Mouse (Mus musculus): ENCODE measurements around the gene Bcl2.
A peak's percentile ranks its signal among the peaks of the same experiment; 100 is the strongest.

The Bcl2 gene

GRCm38 (mm10) chr1:106712330-106712729 is 1.7 kb downstream of the Bcl2 start:
- peak; percentile 85 to 87 for DNase-seq

DNA sequence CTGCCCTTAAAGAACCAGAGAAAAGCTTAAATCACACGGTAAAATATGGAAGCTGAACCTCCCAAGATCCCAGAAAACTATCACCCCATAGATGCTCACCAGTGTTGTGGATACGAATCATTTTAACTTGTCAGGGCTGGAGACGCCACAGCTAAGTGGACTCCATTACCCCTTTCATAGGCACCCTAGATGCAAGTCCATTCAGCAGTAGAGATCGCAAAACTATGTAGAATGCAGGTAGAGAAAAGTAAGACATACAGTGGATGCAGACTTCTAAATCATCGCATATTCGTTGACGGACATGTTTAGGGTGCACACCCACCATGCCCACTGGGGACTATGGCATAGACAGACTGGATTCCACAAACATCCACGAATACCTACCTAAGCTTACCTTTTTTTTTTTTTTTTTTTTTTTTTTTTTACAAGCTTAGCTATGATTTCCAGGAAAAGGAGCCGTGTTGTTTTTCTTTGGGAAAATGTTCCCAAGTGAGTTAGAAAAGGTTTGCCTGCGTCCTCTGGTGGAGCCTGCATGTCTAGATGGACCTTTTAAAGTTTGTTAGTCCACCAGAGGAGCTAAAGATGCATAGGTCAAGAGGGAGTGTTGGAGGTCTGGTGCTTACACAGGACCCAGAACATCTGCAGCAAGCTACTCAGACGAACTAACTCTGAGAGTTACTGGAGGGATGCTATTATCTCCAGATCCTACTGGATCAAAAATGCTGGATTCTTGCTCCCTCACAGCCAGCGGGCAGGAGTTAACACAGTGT is 2.5 kb downstream of the Bcl2 start:
- DNase-seq, result no peak

GRCm38 (mm10) chr1:106710202-106710601 is 3.9 kb downstream of the Bcl2 start:
- no peak for DNase-seq

DNA sequence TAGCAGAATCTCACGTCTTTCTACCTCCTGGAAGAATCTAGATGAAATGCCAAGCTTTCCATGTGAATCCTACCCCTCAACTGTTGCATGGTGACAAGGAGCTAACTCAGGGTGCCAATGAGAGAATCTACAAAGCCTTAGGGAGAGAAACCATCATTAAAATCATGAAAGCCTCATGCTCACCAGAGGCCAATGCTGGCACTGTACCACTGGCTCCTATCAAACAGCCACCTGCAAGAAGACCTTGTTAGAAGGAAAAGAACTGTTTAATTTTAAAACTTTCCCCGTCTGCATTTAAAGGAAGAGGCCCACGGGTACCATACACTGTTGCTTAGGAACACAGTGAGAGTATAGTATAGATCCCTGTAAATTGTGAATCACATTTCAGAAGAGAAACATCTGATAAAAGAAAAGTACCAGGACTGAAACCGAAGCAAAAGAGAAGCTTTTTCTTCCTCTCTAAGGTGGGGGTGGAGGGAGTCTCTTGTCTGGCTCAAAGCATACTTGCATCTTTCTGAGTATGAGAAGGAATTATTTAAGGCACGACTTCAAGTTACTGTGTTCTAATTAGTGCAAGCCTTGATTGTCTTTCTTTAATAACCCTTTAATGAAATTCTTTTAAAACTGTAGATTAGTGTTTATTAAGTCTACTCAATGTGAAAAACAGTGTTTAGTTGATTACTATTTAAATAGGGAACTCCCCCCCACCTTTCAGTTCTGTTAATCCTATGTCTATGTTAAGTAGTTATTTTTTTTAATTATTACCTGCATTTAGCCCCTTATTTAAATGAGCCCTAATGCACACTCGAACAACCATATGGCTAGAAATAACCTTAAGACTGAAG is 6.8 kb downstream of the Bcl2 start:
- no peak for DNase-seq

- no peak for DNase-seq
Measured at GRCm38 (mm10) chr1:106703183-106703582, 10.9 kb downstream of the Bcl2 start.

GRCm38 (mm10) chr1:106702471-106703175 is 11.5 kb downstream of the Bcl2 start:
- no peak for DNase-seq

DNA sequence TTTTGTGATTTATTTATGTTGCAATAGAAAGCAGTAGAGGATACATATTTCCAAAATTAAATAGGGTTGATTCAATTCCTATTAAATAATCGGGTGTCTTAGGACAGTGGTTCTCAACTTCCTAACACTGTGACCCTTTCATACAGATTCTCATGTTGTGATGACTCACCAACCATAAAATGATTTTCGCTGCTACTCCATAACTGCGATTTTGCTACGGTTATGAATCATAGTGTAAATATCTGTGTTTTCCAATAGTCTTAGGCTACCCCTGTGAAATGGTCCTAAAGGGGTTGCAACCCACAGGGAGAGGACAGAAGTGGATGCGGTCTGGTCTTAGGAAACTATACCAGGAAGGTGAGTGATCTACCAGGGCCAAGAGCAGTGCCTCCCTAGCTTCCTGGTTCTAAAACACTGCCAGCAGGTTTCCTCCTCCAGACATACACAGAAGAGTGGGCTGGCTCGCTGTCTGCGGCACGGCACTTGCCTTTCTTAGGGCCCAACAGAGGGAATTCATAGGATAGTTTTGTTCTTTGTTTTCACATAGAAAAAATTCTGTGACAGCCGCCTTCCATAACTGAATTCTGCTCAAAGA is 13.5 kb downstream of the Bcl2 start:
- no peak for DNase-seq

- DNase-seq, result no peak
Measured at GRCm38 (mm10) chr1:106696472-106696871, 17.6 kb downstream of the Bcl2 start.

DNA sequence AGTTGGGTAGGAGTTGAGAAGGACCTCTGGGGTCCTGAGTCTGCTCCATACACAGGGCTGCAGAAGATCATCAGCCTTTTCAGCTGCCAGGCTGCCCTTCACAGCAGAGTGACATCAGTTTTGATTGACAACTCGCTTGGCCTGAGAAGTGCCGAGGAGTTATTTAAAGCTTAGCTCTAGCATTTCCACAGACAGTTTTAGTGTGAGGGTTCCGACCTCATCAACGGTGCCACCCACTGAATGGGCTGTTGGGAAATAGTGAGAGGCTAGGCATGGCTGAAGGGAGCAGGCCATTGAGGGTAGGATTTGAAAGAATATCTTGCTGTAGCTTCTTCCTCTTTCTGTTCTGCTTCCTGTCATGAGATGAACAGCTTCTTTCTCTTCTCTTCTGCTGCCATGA is 18.4 kb downstream of the Bcl2 start:
- peak; percentile 61 to 62 for DNase-seq

GRCm38 (mm10) chr1:106694316-106694715 is 19.8 kb downstream of the Bcl2 start:
- no peak for DNase-seq

DNA sequence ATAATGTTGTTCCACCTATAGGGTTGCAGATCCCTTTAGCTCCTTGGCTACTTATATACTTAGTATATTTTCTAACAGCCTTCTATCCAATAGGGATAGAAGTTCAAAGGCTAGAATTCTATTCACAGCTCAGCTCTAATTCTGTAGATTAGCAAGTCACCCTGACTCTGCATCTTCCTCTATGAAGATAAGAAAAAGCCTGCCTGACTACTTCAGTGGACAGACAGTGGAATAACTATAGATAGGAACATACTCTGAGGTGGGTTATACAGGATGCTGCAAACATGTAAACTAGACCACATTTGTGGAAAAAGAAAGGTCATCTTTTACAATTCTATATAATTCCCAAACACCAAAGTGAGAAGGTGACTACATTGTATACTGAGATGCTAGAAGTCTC is 21.5 kb downstream of the Bcl2 start:
- DNase-seq, result no peak

GRCm38 (mm10) chr1:106690887-106691286 is 23.2 kb downstream of the Bcl2 start:
- DNase-seq, result no peak

DNA sequence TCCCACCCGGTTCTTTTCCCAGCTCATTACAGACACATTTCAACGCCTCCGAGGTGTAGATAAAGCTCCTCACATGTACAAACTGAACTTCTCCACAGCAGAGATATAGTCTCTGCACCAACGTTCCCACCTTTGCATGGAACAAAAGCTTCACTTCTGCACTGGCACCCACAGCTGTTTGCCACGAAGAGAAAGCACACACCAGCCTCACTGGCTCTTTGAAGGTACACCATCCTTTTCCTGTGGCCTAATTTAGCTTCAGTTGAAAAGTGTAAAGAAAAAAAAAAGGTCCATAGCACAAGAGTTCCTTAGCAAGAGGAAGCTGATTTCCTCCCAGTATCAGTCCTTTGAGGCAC is 25.9 kb downstream of the Bcl2 start:
- DNase-seq, result no peak

DNA sequence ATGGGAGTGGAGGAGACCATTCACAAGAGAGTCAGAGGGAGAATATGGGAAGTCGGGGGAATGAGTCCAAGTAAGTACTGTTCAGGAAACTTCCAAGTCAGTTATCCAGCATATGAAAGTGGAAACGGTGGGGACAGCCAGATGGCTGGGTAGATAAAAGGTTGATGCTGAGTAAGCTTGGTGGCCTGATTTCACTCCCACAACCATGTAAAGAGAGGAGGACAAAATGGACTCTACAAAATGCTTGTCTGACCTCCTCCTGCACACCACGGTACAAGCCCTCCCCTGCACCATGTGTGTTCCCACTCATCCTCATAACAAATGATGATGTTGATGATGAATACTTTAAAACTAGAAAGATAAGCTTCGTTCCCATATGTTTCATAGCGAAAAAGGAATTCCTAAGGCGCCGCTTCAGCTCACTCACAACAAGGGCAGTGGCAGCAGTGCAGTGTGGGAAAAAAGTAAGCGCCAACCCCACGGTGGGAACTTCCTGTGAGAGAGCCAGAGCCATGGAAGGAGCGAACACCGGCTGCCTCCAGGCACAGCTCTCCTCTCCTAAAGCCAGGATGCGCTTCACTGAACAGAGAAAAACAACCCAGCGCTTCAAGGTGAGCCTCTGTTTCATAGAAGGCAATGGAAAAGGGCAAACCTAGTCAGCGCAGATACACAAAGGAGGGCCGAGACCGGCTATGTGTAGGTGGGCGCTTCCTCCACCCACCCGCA is 26.5 kb downstream of the Bcl2 start:
- no peak for DNase-seq

GRCm38 (mm10) chr1:106685702-106686101 is 28.4 kb downstream of the Bcl2 start:
- DNase-seq, result peak; percentile 62 to 68

DNA sequence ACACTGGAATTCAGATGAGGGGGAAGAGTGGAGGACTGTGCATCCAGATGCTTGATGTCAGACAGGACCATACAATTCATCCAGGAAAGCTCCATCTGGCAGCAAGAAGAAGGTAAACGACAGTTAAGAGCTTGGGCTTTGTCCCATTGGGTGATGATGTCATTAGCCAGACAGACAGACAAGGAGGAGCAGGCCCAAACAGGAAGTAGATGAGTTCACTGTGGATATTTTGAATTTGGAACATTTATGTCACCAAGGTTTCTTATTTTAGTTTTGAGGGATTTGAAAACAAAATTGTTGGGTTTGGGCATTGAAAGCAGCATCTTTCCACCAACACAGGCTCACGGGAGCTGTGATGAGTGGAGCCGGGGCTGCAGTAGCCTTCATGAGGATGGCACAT is 29.5 kb downstream of the Bcl2 start:
- no peak for DNase-seq

DNA sequence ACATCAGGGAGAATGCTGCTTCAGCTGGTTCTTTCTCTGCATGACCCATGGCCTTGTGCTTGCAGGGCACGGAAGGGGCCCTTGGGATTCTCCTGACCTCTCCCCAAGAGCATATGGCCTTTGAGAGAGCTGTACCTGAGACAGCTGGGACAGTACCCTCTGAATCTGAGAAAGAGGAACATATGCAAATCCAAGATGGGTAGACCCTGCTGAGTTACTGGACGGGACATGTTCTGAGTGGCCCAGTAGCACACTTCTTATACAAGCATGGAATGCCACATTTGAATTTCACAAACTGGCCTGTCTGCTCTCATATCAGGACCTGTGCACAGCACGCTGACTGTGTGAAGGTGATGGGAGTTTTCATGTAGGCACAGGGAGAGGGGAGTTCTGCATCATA is 31.2 kb downstream of the Bcl2 start:
- no peak for DNase-seq

DNA sequence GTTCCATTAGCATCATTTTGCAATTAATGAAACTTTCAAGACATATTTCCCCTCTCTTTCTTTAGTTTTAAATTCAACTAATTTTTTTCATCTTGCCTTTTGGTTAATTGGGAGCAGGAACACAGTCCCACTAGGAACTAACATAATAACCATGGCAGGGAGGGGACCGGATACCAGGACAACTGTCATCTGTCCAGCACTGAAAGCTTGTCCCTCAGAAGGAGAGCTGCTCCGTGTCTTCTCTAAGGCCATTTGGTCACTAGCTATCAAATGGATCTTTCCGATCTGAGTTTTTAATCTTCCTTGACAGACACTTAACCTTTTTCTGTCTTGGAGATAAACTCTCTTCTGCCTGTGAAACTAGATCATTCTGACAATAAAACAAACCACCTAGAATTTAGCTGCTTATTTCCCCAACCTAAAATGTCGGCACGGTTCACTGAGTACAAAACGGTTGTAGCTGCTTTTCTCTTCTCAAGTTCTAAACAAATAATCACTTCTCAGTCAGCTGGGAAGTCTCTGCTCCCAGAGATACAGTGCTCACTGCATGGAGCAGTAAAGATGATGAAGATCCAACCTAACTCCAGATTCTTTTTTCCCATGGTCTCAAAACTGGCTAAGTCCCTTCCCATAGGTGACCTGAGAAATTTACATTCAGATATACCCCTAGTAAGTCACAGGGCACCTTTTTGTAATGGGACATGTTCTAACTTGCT is 34.1 kb downstream of the Bcl2 start:
- DNase-seq, result no peak

DNA sequence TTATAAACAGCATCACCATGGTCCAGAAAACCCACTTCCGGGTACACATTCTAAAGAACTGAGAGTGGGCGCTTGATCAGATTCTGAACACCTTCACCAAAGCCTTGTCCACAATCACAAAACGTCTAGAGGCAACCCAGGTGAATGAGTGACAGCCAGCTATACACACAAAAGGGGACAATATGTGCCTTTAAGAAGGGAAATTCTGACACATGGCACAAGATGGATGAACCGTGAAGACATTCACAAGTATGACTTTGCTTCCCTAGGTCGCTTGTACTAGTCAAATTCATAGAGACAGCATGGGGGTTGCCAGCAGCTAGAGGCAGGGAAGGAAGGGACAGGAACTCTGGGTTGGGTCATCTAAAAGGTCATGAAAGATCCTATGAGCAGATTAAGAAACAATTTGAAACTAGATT is 36.0 kb downstream of the Bcl2 start:
- DNase-seq, result no peak

DNA sequence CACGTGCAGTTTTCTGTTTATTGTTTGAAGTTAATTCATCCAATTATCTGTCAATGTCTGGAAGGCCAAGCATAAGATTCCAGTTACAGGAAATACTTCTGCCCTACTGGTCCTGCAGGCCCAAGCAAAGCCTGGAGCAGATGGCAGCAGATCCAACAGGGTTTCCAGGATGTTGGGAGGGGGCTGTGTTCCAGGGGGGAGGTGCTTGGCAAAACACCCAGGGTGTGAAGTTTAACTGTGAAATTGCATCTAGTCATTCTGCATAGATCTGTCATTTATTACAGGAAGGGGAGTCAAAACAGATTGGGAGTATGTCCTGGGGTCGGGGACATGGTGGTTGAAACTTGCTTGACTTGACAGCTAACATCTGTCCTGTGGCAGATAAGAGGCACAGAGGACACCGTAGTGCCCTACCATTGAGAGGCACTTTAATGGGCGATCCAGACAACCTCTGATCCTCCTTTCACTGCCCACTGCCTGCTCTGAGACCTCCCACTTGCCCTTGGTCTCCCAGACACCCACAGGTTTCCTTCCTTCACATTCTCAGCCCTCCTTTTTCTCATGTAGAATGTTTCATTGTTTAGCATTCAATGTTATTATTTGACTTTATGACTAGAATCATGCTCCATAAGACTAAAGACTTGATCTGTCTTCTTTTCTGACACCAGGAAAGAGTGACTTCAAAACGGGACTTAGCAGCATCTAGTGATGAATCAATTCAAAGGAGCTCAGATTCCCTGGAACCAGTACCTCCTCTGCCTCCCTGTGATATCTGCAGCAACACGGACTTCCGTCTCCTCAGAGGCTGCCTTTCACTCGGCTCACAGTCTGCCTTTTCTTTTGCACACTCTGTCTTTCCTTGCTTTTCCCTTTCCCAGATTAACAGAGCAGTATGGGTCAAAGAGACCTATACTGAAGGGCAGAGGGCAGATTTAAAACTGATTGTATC is 47.7 kb downstream of the Bcl2 start:
- no peak for DNase-seq

DNA sequence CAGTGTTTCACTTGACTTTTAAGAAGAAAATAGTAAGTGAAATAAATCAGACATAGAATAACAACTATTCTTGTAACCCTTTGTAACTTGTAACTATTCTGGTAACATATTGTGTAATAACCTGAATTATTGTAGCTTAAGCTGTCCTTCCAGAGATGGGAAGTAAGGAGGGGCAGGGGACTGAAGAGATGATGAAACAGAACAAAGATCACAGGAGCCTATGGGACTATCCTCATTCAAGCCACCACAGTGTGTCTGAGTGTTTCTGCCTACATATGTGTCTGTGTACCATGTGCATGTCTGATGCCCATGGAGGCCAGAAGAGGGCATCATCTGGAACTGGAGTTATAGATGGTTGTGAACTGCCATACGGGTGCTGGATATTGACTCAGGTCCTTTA is 49.1 kb downstream of the Bcl2 start:
- DNase-seq, result no peak

All from B cell, adult 2 months (primary cell).